Mouse (Mus musculus): Measurements from ENCODE around the gene Nlgn2. TPM values are rescaled to one million over a fixed set of nuclear protein-coding genes. Genes with fewer than 3 reads are reported as not detected.

Gene Nlgn2
- 10.9 and 11.4 TPM in 2 replicates for polyA plus RNA-seq (2014; fragmentation: Nextera tagmentation; extraction: Ambion mirVana)

DNA sequence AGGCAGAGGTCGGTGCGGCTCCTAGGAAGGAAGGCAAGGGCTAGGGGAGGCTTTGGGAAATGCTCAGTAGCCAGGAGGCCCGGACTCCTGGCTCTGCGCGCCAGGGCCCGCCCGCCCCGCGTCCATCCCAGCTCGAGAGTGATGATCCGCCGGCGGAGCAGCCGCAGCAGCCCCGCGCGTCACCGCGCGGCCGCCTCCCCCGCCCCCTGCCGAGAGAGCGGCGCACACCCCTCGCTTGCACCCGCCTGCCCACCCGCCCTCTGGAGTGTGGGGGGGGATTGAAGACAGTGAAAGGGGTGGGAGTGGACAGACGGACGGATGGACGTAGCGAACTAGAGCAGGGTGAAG lies at the start of gene Nlgn2:
TSS of gene Nlgn2 (minus strand) at position 181 of the 348 bp plus-strand sequence.
- peaks cover 2% of the 10 kb centered on the region; the same call in 1 of the 2 replicates for H3K36me3 ChIP-seq (ENCODE audit: control insufficient read depth, insufficient read depth, low read length)
- peak within 1 kb of the TSS; percentile 79 for H3K9ac ChIP-seq (ENCODE audit: low read length)
- WGBS, result 0% methylated on average over 18 of the region's 32 CpGs
- H3K4me2 ChIP-seq (ENCODE audit: low read depth), result peak within 1 kb of the TSS; percentile 95
- H3K4me1 ChIP-seq (ENCODE audit: control insufficient read depth, insufficient read depth, low read length), result peaks cover 26% of the 10 kb centered on the region
- peak within 1 kb of the TSS; percentile 72 for H3K4me3 ChIP-seq (ENCODE audit: low read depth, low read length)
- ATAC-seq (ENCODE audit: insufficient read depth, low FRiP score, low TSS enrichment) (no peak), DNase-seq (ENCODE audit: low spot score) (no peak)
- H3K9me3 ChIP-seq (ENCODE audit: control insufficient read depth, low read length), result no peaks in the 10 kb centered on the region
- peaks cover 5% of the 10 kb centered on the region; the same call in 1 of the 2 replicates for H3K27me3 ChIP-seq (ENCODE audit: control insufficient read depth, insufficient read depth, low read length)
- peak within 1 kb of the TSS; percentile 80 for H3K27ac ChIP-seq (ENCODE audit: low read depth, low read length)

GRCm38 (mm10) chr11:69886907-69887635 lies 49.5 kb upstream of the Nlgn2 start:
- 79% methylated on average over 8 of the region's 8 CpGs for WGBS
- no peaks in the 10 kb centered on the region for H3K36me3 ChIP-seq (ENCODE audit: control insufficient read depth, insufficient read depth, low read length)
- H3K9me3 ChIP-seq (ENCODE audit: control insufficient read depth, low read length), result no peaks in the 10 kb centered on the region
- no peaks in the 10 kb centered on the region for H3K4me1 ChIP-seq (ENCODE audit: control insufficient read depth, insufficient read depth, low read length)
- no peak overlapping the region for H3K27ac ChIP-seq (ENCODE audit: low read depth, low read length)
- H3K4me3 ChIP-seq (ENCODE audit: low read depth, low read length), result no peak overlapping the region
- ATAC-seq (ENCODE audit: insufficient read depth, low FRiP score, low TSS enrichment) (no peak), DNase-seq (ENCODE audit: low spot score) (no peak)
- no peak overlapping the region for H3K9ac ChIP-seq (ENCODE audit: low read length)
- H3K4me2 ChIP-seq (ENCODE audit: low read depth), result no peak overlapping the region
- H3K27me3 ChIP-seq (ENCODE audit: control insufficient read depth, insufficient read depth, low read length), result no peaks in the 10 kb centered on the region

GRCm38 (mm10) chr11:69884663-69885062 lies 47.1 kb upstream of the Nlgn2 start:
- H3K4me2 ChIP-seq (ENCODE audit: low read depth), result no peak overlapping the region
- ATAC-seq (ENCODE audit: insufficient read depth, low FRiP score, low TSS enrichment) (no peak), DNase-seq (ENCODE audit: low spot score) (no peak)
- peaks cover 10% of the 10 kb centered on the region for H3K4me1 ChIP-seq (ENCODE audit: control insufficient read depth, insufficient read depth, low read length)
- H3K9ac ChIP-seq (ENCODE audit: low read length), result no peak overlapping the region
- no peaks in the 10 kb centered on the region for H3K36me3 ChIP-seq (ENCODE audit: control insufficient read depth, insufficient read depth, low read length)
- no peaks in the 10 kb centered on the region for H3K9me3 ChIP-seq (ENCODE audit: control insufficient read depth, low read length)
- H3K4me3 ChIP-seq (ENCODE audit: low read depth, low read length), result no peak overlapping the region
- no peaks in the 10 kb centered on the region for H3K27me3 ChIP-seq (ENCODE audit: control insufficient read depth, insufficient read depth, low read length)
- WGBS, result 85% methylated on average over 8 of the region's 8 CpGs
- H3K27ac ChIP-seq (ENCODE audit: low read depth, low read length), result no peak overlapping the region

DNA sequence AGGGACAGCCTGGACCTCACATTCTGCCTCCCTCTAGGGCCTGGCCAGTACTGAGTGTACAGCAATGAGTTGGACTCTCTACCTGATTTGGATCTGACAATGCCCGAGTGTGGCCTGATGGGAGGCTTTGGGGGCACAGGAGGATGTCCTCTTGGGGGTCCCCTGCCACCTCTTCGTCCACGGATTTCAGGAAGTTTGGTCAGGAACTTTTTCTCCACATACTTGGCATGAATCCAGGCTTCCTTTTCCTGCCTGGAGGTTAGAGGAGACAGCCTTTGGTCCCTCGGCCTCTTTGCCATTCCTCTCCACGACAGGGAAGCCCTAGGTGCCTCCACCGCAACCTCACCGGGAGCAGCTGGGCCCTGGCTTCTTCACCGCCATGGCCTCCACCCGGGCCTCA lies 46.7 kb upstream of the Nlgn2 start:
- H3K9ac ChIP-seq (ENCODE audit: low read length), result no peak overlapping the region
- 85% methylated on average over 9 of the region's 9 CpGs for WGBS
- no peaks in the 10 kb centered on the region for H3K36me3 ChIP-seq (ENCODE audit: control insufficient read depth, insufficient read depth, low read length)
- ATAC-seq (ENCODE audit: insufficient read depth, low FRiP score, low TSS enrichment) (no peak), DNase-seq (ENCODE audit: low spot score) (no peak)
- no peaks in the 10 kb centered on the region for H3K27me3 ChIP-seq (ENCODE audit: control insufficient read depth, insufficient read depth, low read length)
- H3K4me1 ChIP-seq (ENCODE audit: control insufficient read depth, insufficient read depth, low read length), result peaks cover 13% of the 10 kb centered on the region
- H3K4me3 ChIP-seq (ENCODE audit: low read depth, low read length), result no peak overlapping the region
- H3K9me3 ChIP-seq (ENCODE audit: control insufficient read depth, low read length), result no peaks in the 10 kb centered on the region
- no peak overlapping the region for H3K4me2 ChIP-seq (ENCODE audit: low read depth)
- H3K27ac ChIP-seq (ENCODE audit: low read depth, low read length), result no peak overlapping the region

GRCm38 (mm10) chr11:69883527-69884151 lies 46.1 kb upstream of the Nlgn2 start:
- Histone ChIP-seq H3K27me3 (ENCODE audit: control insufficient read depth, insufficient read depth, low read length) (no peaks in the 10 kb centered on the region), H3K4me3 (ENCODE audit: low read depth, low read length) (no peak overlapping the region), H3K9ac (ENCODE audit: low read length) (no peak overlapping the region), H3K36me3 (ENCODE audit: control insufficient read depth, insufficient read depth, low read length) (no peaks in the 10 kb centered on the region), H3K4me2 (ENCODE audit: low read depth) (no peak overlapping the region), H3K27ac (ENCODE audit: low read depth, low read length) (no peak overlapping the region), H3K9me3 (ENCODE audit: control insufficient read depth, low read length) (no peaks in the 10 kb centered on the region), H3K4me1 (ENCODE audit: control insufficient read depth, insufficient read depth, low read length) (peaks cover 13% of the 10 kb centered on the region)
- WGBS, result 91% methylated on average over 8 of the region's 8 CpGs
- ATAC-seq (ENCODE audit: insufficient read depth, low FRiP score, low TSS enrichment) (no peak), DNase-seq (ENCODE audit: low spot score) (no peak)

DNA sequence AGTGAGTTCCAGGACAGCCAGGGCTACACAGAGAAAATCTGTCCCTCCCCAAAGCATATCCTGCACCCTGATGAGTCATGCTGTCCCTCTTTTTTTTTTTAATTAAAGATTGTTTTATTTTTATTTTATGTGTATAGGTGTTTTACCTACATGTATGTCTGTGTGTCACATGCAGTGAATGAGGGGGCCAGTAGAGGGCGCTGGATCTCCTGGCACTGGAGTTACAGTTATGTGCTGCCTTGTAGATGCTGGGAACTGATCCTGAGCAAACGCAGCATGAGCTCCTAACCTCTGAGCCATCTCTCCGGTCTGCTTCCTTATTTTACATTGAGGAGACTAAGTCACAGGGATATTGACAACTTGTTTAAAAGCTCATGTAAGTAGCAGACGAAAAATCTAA lies 45.5 kb upstream of the Nlgn2 start:
- Histone ChIP-seq H3K4me2 (ENCODE audit: low read depth) (no peak overlapping the region), H3K4me1 (ENCODE audit: control insufficient read depth, insufficient read depth, low read length) (peaks cover 13% of the 10 kb centered on the region), H3K9me3 (ENCODE audit: control insufficient read depth, low read length) (no peaks in the 10 kb centered on the region), H3K9ac (ENCODE audit: low read length) (no peak overlapping the region), H3K27me3 (ENCODE audit: control insufficient read depth, insufficient read depth, low read length) (no peaks in the 10 kb centered on the region), H3K36me3 (ENCODE audit: control insufficient read depth, insufficient read depth, low read length) (no peaks in the 10 kb centered on the region), H3K4me3 (ENCODE audit: low read depth, low read length) (no peak overlapping the region), H3K27ac (ENCODE audit: low read depth, low read length) (no peak overlapping the region)
- ATAC-seq (ENCODE audit: insufficient read depth, low FRiP score, low TSS enrichment) (no peak), DNase-seq (ENCODE audit: low spot score) (no peak)
- WGBS, result 66% methylated on average over 4 of the region's 4 CpGs

DNA sequence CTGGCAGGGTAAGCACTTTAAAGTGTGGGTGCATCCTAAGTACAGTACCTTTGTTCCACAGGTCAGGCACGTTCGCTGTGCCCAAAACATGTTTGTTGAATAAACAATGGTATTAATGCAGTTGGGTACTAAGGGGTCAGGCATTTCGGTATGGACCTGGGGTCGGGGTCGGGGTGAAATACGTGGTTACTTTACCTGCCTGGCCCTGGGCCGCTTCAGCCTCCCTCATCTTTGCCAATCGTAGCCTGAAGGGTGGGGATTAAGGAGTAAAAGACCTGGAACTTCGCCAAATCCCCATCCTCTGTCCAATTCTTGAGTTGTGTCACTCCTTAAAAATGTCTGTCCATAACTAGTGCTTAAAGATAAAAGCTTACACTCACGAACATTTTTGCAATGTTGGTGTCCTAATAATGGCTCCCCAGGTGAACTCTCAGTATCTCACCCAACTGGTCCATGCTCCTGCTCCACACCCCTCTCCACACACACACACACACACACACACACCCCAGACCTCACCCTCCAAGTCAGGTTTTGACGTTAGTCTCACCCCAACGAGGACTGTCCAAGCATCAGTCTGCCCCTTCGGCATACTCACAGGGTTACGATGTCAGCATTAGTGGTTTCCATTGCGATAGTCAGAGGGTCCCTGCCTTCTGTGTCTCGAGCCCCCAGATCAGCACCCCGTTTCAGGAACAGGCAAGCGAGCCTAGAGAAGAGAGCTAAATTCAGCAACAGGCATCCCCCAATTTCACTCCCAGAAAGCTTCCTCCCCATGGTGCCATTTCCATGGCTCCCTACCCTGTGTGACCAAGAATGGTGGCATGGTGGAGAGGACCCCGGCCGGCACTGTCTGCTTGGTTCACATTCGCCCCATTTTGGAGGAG lies 44.4 kb upstream of the Nlgn2 start:
- 64% methylated on average over 21 of the region's 21 CpGs for WGBS
- Histone ChIP-seq H3K4me3 (ENCODE audit: low read depth, low read length) (peak overlapping the region; percentile 50), H3K27ac (ENCODE audit: low read depth, low read length) (no peak overlapping the region), H3K9me3 (ENCODE audit: control insufficient read depth, low read length) (no peaks in the 10 kb centered on the region), H3K4me2 (ENCODE audit: low read depth) (peak overlapping the region; percentile 79), H3K36me3 (ENCODE audit: control insufficient read depth, insufficient read depth, low read length) (no peaks in the 10 kb centered on the region), H3K27me3 (ENCODE audit: control insufficient read depth, insufficient read depth, low read length) (no peaks in the 10 kb centered on the region), H3K4me1 (ENCODE audit: control insufficient read depth, insufficient read depth, low read length) (peaks cover 13% of the 10 kb centered on the region), H3K9ac (ENCODE audit: low read length) (peak overlapping the region; percentile 63)
- DNase-seq (ENCODE audit: low spot score) (no peak), ATAC-seq (ENCODE audit: insufficient read depth, low FRiP score, low TSS enrichment) (no peak)

GRCm38 (mm10) chr11:69880853-69881603 lies 43.4 kb upstream of the Nlgn2 start, which contains the start of gene Kctd11:
Gene Kctd11, minus strand, starts transcription at chr11:69881406.
- peak; percentile 71 for ATAC-seq (ENCODE audit: insufficient read depth, low FRiP score, low TSS enrichment)
- Histone ChIP-seq H3K9ac (ENCODE audit: low read length) (peak within 1 kb of the TSS; percentile 63), H3K27ac (ENCODE audit: low read depth, low read length) (peak within 1 kb of the TSS; percentile 34; the same call in 1 of the 2 replicates), H3K36me3 (ENCODE audit: control insufficient read depth, insufficient read depth, low read length) (no peaks in the 10 kb centered on the region), H3K4me1 (ENCODE audit: control insufficient read depth, insufficient read depth, low read length) (peaks cover 13% of the 10 kb centered on the region), H3K4me2 (ENCODE audit: low read depth) (peak within 1 kb of the TSS; percentile 79), H3K27me3 (ENCODE audit: control insufficient read depth, insufficient read depth, low read length) (no peaks in the 10 kb centered on the region), H3K9me3 (ENCODE audit: control insufficient read depth, low read length) (no peaks in the 10 kb centered on the region), H3K4me3 (ENCODE audit: low read depth, low read length) (peak within 1 kb of the TSS; percentile 50)
- WGBS, result under 1% methylated on average over 46 of the region's 46 CpGs
- peak; percentile 83 for DNase-seq (ENCODE audit: low spot score)
